Mouse (Mus musculus) adrenal gland, postnatal 14 days (tissue): ENCODE data around the gene Prpf8. TPM values are rescaled to one million over a fixed set of nuclear protein-coding genes. Genes with fewer than 3 reads are reported as not detected.

Experiments used
- DNase-seq: peaks from one replicate; pipeline ENCODE4 v3.0.0; 2021; ENCODE audit warnings: mixed read lengths
- microRNA-seq, 2 experiments: library from miRNA; unstranded; fragments of <30 nt; microRNA quantifications; one replicate each; pipeline ENCODE4 v1.2.0; 2021
- total RNA-seq: library from RNA; stranded (reverse); gene quantifications from 2 replicates; pipeline ENCODE4 v1.2.3, GENCODE M21; 2021

Prpf8 gene
- total RNA-seq, 1 experiment from 2014 or later: 135 TPM

- no peak for DNase-seq
These were observed 70.5 kb downstream of the Prpf8 start for GRCm38 (mm10) chr11:75557142-75557541.

GRCm38 (mm10) chr11:75558101-75558500 is 71.5 kb downstream of the Prpf8 start:
- no peak for DNase-seq

Small RNA genes lying within 50 kb of the gene (microRNA-seq; reads per million reads assigned to microRNA genes)
- gene Mir22: 9,044 to 50,218 reads per million in 2 experiments
- gene Mir3971: 0 reads per million in 2 experiments

Other genes starting within 250 kb of the Prpf8 start
- gene Rpa1, start 138.5 kb upstream of the Prpf8 start, total RNA-seq: 58.2 and 59.3 TPM in 2 replicates
- 8.3 and 10.3 TPM in 2 replicates for gene Smyd4, start 138.4 kb upstream of the Prpf8 start, total RNA-seq
- 54.0 and 116 TPM in 2 replicates for gene Serpinf1, start 64.1 kb upstream of the Prpf8 start, total RNA-seq
- gene Serpinf2, start 47.2 kb upstream of the Prpf8 start, total RNA-seq: 6.8 and 123 TPM in 2 replicates
- 14.2 and 16.5 TPM in 2 replicates for gene Wdr81, start 32.1 kb upstream of the Prpf8 start, total RNA-seq
- 13.9 and 24.7 TPM in 2 replicates for gene Tlcd2, start 25.1 kb upstream of the Prpf8 start, total RNA-seq
- gene Rilp, start 23.3 kb downstream of the Prpf8 start, total RNA-seq: 14.3 and 15.9 TPM in 2 replicates
- 12.7 and 14.6 TPM in 2 replicates for gene Scarf1, start 26.7 kb downstream of the Prpf8 start, total RNA-seq
- 22.4 and 29.2 TPM in 2 replicates for gene Slc43a2, start 44.9 kb downstream of the Prpf8 start, total RNA-seq
- 150 and 164 TPM in 2 replicates for gene Pitpna, start 101.3 kb downstream of the Prpf8 start, total RNA-seq
- 32.3 and 41.8 TPM in 2 replicates for gene Inpp5k, start 144.2 kb downstream of the Prpf8 start, total RNA-seq
- 148 and 155 TPM in 2 replicates for gene Myo1c, start 163.7 kb downstream of the Prpf8 start, total RNA-seq
- 100 and 101 TPM in 2 replicates for gene Crk, start 192.4 kb downstream of the Prpf8 start, total RNA-seq
- gene Ywhae, start 246.1 kb downstream of the Prpf8 start, total RNA-seq: 585 and 641 TPM in 2 replicates